Mouse (Mus musculus) stomach, postnatal 0 days (tissue): Measurements from ENCODE around the gene Cib2.

Experiments
- CTCF ChIP-seq: IDR thresholded peaks from 2 replicates; pipeline ENCODE4 v1.5.1; 2016; ENCODE audit warnings: antibody characterized with exemption, low read depth, mild to moderate bottlenecking, moderate library complexity
- EP300 ChIP-seq: optimal IDR thresholded peaks from 2 replicates; pipeline ENCODE3; 2016; ENCODE audit warnings: antibody characterized with exemption

GRCm38 (mm10) chr9:54538244-54538643, 21.8 kb downstream of the Cib2 start:
- TF ChIP-seq CTCF (no peak), EP300 (no peak)
